Mouse (Mus musculus) bone marrow macrophage, adult 2 months (primary cell): ENCODE measurements around the gene Rps4x. TPM values are rescaled to one million over a fixed set of nuclear protein-coding genes. Genes with fewer than 3 reads are reported as not detected.

Experiments
- H3K27ac ChIP-seq: 2 replicates; pipeline ENCODE4 v1.5.1; 2012; ENCODE audit warnings: low read depth, low read length; ENCODE audit not compliant: insufficient read depth
- H3K4me1 ChIP-seq: 2 replicates; pipeline ENCODE4 v1.6.1; 2012; ENCODE audit warnings: low read length; ENCODE audit not compliant: control insufficient read depth, insufficient read depth
- H3K4me3 ChIP-seq: 2 replicates; pipeline ENCODE4 v1.5.1; 2012; ENCODE audit warnings: mild to moderate bottlenecking, low read length, moderate library complexity; ENCODE audit not compliant: insufficient read depth
- CTCF ChIP-seq: IDR thresholded peaks from 2 replicates; pipeline ENCODE4 v1.5.1; 2012; ENCODE audit warnings: low read depth, mild to moderate bottlenecking, low read length, moderate library complexity
- POLR2A ChIP-seq: IDR thresholded peaks from 2 replicates; pipeline ENCODE4 v1.6.1; 2012; ENCODE audit warnings: mild to moderate bottlenecking, low read depth, low read length, borderline replicate concordance
- polyA plus RNA-seq: library from polyadenylated mRNA; stranded (reverse); fragments of >200 nt; gene quantifications from 2 replicates; pipeline ENCODE4 v1.2.4, GENCODE M21; 2012; ENCODE audit not compliant: missing spikeins, insufficient read depth, insufficient read length

The Rps4x gene
- polyA plus RNA-seq, 1 experiment: 1,772 TPM

DNA sequence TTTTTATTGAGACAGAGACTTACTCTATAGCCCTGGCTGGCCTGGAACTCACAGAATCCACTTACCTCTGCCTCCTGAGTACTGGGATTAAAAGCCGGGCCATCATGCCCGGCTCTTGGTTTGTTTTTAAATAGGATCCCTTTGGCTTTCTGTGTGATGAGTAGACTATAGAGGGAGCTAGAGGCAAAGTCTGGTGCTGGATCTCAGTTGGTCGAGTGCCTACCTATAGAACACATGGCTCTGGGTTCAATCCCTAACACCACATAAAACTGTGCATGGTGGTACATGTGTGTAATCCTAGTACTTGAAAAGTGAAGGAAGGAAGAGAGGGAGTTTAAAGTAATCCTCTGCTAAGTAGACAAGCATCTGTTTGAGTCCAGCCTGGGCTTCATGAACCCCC lies 19.1 kb downstream of the Rps4x start:
- H3K4me1 ChIP-seq: no peaks in the 10 kb centered on the region
- no peak overlapping the region for H3K27ac ChIP-seq
- TF ChIP-seq POLR2A (no peak), CTCF (no peak)
- H3K4me3 ChIP-seq: no peak overlapping the region

- no peaks in the 10 kb centered on the region for H3K4me1 ChIP-seq
- H3K27ac ChIP-seq: no peak overlapping the region
Observed at GRCm38 (mm10) chrX:102169724-102170123, 19.5 kb downstream of the Rps4x start.

GRCm38 (mm10) chrX:102166986-102167385 lies 22.2 kb downstream of the Rps4x start:
- no peaks in the 10 kb centered on the region for H3K4me1 ChIP-seq
- TF ChIP-seq POLR2A: no peak
- no peak for TF ChIP-seq CTCF
- H3K27ac ChIP-seq: no peak overlapping the region
- no peak overlapping the region for H3K4me3 ChIP-seq

More at GRCm38 (mm10) chrX:102169724-102170123, 19.5 kb downstream of the Rps4x start:
- TF ChIP-seq CTCF: no peak
- TF ChIP-seq POLR2A: no peak
- no peak overlapping the region for H3K4me3 ChIP-seq

GRCm38 (mm10) chrX:102166521-102166920 lies 22.7 kb downstream of the Rps4x start:
- Histone ChIP-seq H3K4me1 (no peaks in the 10 kb centered on the region), H3K27ac (no peak overlapping the region), H3K4me3 (no peak overlapping the region)
- TF ChIP-seq POLR2A (no peak), CTCF (no peak)

GRCm38 (mm10) chrX:102163529-102163928 lies 25.7 kb downstream of the Rps4x start:
- Histone ChIP-seq H3K4me1 (no peaks in the 10 kb centered on the region), H3K27ac (no peak overlapping the region), H3K4me3 (no peak overlapping the region)
- TF ChIP-seq CTCF: no peak
- TF ChIP-seq POLR2A: no peak

DNA sequence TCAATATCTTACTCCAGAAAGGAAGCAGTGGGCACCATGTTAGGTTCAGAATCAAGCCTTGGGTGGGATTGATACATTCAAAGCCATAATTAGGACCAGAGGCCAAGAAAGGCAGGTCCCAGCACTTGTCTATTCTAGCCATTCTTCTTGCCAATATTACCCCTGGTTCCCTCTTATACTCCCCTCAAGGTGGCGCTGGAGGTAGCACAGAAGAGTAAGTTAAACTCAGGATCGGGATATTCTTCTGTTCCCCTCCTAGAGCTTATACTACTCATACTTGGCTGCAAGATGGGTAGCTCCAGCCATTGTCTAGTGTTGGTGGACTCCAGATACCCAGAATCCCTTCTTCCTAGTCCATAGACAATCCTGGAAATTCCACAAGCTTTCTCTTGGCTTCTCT lies 26.1 kb downstream of the Rps4x start:
- TF ChIP-seq POLR2A (no peak), CTCF (no peak)
- H3K4me1 ChIP-seq: no peaks in the 10 kb centered on the region
- no peak overlapping the region for H3K27ac ChIP-seq
- H3K4me3 ChIP-seq: no peak overlapping the region

DNA sequence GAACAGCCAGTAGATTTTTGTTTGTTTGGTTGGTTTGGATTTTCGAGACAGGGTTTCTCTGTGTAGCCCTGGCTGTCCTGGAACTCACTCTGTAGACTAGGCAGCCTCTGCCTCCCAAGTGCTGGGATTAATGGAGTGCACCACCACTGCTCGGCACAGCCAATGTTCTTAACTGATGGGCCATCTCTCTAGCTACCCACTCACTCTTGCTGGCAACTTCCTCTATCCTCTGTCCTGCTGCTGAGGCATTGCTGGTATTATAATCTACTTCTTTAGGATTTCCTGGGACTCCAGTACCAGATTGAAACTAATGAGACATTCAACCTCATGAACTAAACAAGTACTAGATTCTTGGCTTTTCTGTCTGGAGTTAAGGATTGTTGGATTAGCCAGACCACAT lies 28.7 kb downstream of the Rps4x start:
- Histone ChIP-seq H3K27ac (no peak overlapping the region), H3K4me3 (no peak overlapping the region), H3K4me1 (peaks cover 4% of the 10 kb centered on the region; the same call in 1 of the 2 replicates)
- TF ChIP-seq CTCF: no peak
- no peak for TF ChIP-seq POLR2A

GRCm38 (mm10) chrX:102159778-102160177 lies 29.4 kb downstream of the Rps4x start:
- H3K4me1 ChIP-seq: peaks cover 4% of the 10 kb centered on the region; the same call in 1 of the 2 replicates
- no peak overlapping the region for H3K4me3 ChIP-seq
- no peak overlapping the region for H3K27ac ChIP-seq
- TF ChIP-seq CTCF (peak; percentile 29; the same call in 1 of the 2 replicates), POLR2A (no peak)

- Histone ChIP-seq H3K4me3 (peak overlapping the region; percentile 45), H3K27ac (peak overlapping the region; percentile 63), H3K4me1 (peaks cover 4% of the 10 kb centered on the region; the same call in 1 of the 2 replicates)
- TF ChIP-seq CTCF: peak; percentile 13; the same call in 1 of the 2 replicates
- TF ChIP-seq POLR2A: no peak
Observed at GRCm38 (mm10) chrX:102157423-102157791, 31.8 kb downstream of the Rps4x start.

DNA sequence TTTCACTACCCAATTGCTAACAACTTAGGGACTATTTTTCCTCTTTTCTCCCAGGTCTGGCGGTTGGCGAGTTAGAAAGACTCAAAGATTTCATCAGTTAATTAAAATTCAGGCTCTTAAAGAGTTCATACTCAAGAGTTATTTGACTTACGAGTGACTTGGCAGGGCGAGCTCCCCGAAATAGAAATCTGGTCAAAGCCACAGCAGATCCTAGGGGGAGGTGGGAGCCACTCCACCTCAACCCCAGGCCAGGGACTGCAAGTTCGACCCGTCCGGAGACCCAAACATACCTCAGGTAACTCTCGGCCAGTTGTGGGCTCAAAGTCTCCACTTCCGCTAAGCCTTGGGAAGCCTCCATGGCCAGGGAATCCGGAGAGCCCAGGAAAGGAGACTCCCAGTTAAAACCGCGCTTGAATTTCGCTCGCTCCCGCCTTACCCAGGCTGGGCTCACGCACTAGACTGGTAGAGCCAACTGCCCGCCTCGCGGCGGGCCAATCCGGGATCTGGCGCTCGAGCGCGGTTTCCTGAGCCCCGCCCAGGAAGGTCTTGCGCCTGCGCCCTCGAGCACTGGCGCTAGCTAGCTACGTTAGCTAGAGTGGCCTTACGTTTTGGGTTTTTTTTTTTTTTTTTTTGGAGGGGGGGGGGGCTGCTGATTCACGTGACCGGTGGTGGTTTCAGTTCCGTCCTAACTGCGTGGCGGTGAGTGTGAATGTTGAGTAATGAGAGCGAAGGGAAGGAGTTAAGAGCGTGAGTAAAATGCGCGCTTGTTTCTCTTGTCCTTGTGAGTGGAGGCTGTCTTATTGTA lies 32.4 kb downstream of the Rps4x start, which contains the start of gene Ercc6l:
Ercc6l (minus strand) TSS at position 474 of the 805 bp plus-strand sequence.
- Histone ChIP-seq H3K4me1 (peaks cover 4% of the 10 kb centered on the region; the same call in 1 of the 2 replicates), H3K4me3 (peak within 1 kb of the TSS; percentile 74), H3K27ac (peak within 1 kb of the TSS; percentile 63)
- TF ChIP-seq POLR2A: no peak
- TF ChIP-seq CTCF: no peak
